Mouse (Mus musculus) cerebellum, adult 8-10 months (tissue): ENCODE measurements at regions not wholly inside any gene's neighbourhood (a gene's known extent, or its start where the extent isn't known, plus 50 kb on each side); places are given as distances from the start of the nearest gene placed in this dataset.

Experiments
- DNase-seq: peaks from one replicate; pipeline ENCODE4 v3.0.0; 2022

DNA sequence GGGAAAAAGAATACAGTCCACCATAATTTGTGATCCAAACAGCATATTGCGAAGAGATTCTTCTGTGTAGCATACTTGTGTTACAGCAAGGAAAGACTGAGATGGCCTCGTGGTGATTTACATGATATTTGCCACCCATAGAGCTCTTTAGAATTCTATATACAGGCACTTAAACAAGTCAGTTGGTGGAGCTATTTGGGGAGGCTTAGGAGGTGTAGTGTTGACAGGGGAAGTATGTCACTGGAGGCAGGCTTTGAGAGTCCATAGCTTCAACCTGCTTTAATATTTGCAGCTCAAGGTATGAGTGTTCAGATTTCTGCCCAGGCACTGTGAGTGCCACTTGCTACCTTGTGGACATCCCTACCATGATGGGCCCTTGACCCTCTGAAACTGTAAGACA lies 187.3 kb downstream of the Ostf1 start:
- DNase-seq: no peak

DNA sequence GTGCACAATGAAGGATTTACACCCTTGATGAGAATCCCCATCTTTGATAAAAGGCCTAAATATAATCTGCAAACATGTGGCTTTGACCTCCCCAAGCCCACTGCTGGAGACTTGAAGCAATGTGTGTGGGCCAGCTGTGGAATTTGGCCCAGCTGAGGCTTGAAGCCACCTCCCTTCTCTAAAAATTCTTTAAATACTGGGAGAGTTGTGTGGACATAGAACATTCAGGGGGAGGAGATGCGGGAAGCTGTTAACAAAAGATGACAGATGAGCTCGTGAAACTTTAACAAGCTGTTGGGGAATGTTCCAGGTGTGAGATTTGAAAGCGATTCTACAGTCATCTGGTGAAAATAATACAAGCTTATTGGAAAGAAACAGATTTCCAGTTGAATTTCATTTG lies 195.3 kb downstream of the Ostf1 start:
- no peak for DNase-seq

DNA sequence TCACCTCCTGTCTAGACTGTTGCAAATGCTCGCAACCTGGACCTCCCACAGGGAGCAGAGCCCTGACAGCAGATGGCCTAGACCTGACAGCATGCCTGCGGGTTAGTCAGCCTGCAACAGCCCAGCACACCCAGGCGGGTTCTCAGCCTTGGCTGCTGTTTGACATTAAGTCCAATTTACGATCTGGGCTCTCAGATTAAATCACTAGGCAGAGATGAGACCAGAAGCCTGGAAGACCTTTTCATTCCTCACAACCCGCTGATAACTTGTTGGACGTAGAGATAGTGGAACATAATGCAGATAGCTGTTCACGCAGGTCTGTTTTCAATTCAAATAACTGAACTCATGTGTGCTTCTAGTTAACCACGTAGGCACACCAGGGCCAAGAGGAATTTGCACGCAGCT lies 211.2 kb downstream of the Ostf1 start:
- DNase-seq: peak; percentile 54

DNA sequence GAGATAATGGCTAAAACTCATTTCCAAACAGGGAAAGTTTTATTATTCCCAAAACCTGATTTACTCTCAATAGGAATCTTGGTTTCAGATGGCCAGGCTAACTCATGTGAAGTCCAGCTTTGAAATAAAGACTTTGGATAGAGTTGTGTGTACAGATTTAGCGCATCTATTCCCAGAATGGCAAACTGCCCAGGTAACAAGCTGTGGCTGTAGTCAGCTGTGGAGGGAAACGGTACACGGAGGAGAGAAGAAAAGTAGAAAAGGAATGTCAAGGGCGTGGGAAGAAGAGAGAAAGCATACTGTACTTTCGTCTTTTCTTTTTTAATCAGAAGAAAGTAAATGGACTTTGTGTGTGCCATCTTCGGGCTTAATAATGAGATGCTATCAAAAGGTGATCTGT lies 213.1 kb downstream of the Ostf1 start:
- no peak for DNase-seq

DNA sequence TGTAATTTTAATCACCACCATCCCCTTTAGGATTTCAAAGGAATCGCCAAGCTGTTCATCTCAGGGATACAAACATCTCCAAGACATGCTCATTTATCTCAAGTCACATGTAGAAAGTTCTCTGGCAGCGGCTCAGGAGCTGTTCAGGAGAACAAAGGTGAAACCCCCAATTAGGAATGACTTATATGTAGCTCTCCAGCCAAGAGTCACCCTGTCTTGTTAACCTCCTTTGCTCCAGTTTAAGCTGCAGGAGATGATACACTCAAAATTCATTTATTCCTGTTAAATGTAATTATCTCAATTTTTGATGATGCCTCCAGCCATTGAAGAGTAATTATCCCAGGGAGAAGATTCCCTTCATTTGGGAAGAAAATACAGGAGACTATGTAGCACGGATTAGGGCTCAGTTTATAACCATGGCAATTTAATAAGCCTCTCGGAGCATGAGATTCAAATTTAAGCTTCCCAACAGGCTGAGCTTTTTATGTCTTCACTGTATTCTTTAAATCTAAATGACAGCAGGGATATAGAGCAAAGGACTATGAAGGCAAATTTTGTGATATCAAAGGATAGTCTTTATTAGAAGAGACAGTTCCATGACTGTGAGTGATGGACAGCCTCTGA lies 254.0 kb downstream of the Ostf1 start:
- no peak for DNase-seq

GRCm38 (mm10) chr19:18368612-18369011 lies 263.0 kb downstream of the Ostf1 start:
- no peak for DNase-seq

DNA sequence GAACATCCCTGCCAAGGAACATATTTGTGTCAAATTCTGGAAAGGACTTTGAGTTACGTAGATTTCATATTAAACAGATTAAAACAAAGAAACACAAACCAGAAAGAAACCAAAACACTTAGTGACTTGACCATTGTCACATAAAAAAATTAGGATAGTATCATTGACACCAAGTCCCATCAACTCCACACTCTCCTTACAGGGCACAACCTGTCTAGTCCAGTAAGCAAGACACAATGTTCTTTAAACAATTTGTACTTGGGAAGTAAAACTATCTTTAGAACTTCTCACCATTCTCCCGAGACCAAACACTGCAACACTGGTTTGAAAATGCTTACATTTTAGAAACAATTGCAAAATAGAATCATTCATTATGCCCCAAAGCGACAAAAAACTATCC lies 277.7 kb downstream of the Ostf1 start:
- no peak for DNase-seq

DNA sequence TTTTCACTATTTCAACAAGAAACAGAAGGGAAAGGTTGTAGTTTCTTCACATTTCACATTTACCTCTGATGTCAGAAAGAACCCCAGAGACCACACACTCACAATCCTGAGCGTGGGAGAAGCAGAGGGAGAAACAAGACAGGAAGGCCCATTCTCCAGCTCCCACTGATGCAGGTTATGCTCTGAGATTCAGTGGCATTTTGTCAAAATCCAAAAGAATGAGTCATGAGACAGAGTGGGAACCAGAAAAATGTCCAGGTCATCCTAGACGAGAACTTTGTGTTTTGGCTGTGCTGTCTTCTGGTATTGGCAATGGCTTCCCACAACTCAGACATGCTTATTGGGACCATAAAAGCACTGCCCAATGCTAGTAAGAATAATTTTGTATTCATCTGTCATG lies 285.9 kb downstream of the Ostf1 start:
- no peak for DNase-seq

DNA sequence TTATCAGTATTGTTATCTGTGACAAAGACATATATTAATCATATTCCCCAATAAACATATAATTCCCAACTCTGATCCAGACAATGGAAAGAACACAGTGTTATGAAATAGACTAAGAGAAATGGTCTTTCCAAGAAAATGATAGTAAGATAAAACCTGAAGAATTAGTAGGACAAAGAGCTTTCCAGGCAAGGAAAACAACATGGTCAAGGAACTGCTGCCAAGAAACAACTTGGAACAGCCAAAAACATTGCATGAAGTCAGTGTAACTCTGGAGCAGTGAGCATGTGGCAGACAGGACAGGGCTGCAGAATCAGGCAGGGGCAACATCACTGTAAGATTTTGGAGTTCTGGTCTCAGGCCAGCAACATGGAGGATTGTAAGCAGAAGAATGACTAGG lies 288.0 kb downstream of the Ostf1 start:
- no peak for DNase-seq

GRCm38 (mm10) chr19:18343003-18343402 lies 288.6 kb downstream of the Ostf1 start:
- no peak for DNase-seq

GRCm38 (mm10) chr19:18337819-18338555 lies 293.6 kb downstream of the Ostf1 start:
- DNase-seq: no peak

- no peak for DNase-seq
Measured at GRCm38 (mm10) chr19:18336637-18337036, 295.0 kb downstream of the Ostf1 start.

GRCm38 (mm10) chr19:18334639-18335038 lies 297.0 kb downstream of the Ostf1 start:
- DNase-seq: no peak

GRCm38 (mm10) chr19:18331811-18332210 lies 299.8 kb downstream of the Ostf1 start:
- no peak for DNase-seq

DNA sequence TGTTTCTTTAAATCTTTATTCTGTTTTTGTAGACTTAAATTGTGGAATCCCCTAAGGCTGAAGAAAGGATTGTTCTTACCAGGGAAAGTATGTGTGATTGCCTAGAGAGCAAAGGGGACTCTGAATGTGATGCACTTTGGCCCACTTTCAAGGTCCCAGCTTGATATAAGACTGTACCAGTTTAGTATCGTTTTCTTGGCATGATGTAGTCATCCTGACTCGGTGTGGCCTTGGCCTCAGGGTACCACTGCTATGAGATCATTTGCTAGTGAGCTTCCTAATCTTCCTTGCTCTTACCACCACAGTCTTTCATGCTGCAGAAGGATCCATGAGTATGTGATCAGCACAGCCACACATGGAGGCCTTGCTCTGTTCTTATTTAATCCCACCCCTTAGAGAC lies 302.2 kb downstream of the Ostf1 start:
- DNase-seq: no peak

- DNase-seq: no peak
Measured at GRCm38 (mm10) chr19:18318391-18318944, 313.2 kb downstream of the Ostf1 start.

DNA sequence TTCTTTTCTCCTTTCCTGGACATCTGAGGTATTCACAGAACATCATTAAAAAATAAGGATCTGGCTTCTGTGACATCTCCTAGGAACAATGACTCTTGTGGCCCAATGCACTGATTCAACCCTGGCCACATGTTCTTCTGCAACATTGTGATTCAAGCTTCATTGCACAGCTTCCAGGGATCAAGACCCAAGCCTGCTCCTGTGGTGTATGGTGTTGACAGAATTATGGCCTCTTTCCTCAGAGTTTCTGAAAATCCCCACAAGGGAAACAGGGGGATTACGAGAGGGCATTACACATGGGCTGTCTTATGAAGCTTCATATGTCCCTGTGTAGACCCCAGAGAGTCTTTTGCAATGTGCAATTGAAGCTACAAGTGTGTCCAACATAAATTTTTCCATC lies 358.2 kb downstream of the Ostf1 start:
- no peak for DNase-seq

- DNase-seq: no peak
Measured at GRCm38 (mm10) chr19:18255074-18255684, 376.4 kb downstream of the Ostf1 start.

GRCm38 (mm10) chr19:18253333-18253732 lies 378.3 kb downstream of the Ostf1 start:
- DNase-seq: no peak
